Mouse (Mus musculus) layer of hippocampus, adult 18-20 months (tissue): ENCODE measurements at regions not wholly inside any gene's neighbourhood (a gene's known extent, or its start where the extent isn't known, plus 50 kb on each side); places are given as distances from the start of the nearest gene placed in this dataset.

Experiments
- DNase-seq, 2 experiments: peaks; one replicate each; pipeline ENCODE4 v3.0.0; 2022; ENCODE audit warnings: low spot score in 2 of 2

DNA sequence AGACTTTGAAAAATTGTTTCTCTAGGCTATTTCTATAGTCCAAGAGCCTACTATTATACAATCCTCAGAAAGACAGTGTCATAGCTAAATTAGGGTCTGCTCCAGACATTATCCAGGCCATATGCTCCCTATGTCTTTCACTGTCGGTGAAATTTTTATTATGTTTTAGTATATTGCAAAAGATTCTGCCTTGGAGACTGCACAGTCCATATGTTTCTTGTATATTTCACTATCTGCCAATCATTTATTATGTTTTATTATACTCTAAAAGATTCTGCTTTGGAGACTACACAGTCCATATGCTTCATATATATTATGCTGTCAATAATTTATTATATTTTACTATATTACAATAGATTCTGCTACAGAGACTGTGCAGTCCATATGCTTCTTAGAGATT lies 564.3 kb upstream of the 4931417E11Rik start:
- no peak for DNase-seq

DNA sequence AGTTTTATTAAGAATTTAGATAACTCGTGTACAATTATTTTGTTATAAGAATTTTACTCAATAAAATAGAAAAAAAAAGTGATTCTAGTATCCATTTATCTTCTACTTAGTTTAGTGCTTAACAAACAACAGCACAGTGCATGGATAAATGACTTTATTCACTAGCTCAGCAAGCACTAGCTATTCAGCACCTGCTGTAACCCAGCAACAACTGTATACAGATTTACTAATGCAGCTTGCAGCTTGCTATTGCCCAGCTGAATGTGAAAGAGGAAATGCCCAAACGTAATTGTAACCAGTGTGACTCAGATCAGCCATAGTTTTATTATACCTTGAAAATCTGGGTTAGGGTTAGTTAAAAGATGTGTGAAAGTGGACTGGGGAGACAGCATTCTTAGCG lies 547.6 kb upstream of the 4931417E11Rik start:
- no peak for DNase-seq

DNA sequence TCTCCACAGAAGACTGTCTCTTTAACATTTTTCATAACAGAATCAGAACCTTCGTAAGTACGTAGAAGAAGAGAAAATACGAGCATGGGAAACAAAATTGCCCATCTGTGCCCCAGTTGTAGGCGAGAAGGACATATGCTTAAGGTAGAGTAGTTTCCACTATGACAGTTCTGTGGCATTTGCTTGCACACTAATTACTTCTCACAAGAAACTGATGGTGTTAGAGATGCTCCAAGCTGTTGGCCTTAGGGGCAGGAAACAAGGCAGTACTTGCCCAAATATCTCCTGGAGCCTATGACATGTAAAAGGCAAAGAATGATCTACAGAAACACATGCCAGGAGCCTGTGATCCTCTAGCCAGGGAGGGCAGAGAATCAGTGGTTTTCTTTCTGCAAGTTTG lies 512.3 kb upstream of the 4931417E11Rik start:
- DNase-seq, result peak in 1 of 2 experiments; percentile 20

DNA sequence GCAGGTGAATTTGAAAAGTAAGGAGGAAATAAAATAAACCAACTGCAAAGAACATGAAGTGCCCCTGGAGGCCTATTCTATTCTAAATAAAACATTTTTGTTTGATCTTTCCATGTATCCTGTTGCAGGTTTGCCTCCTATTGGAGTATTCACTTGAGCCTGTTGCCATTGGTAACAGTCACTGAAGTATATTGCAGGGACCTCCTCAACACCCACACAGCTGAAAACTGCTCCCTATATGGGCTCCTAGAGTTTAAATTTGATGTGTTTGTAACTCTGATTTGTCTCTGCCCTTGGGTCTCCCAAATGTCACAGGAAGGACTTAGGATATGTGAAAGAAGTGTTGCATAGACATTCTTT lies 480.4 kb upstream of the 4931417E11Rik start:
- no peak for DNase-seq

DNA sequence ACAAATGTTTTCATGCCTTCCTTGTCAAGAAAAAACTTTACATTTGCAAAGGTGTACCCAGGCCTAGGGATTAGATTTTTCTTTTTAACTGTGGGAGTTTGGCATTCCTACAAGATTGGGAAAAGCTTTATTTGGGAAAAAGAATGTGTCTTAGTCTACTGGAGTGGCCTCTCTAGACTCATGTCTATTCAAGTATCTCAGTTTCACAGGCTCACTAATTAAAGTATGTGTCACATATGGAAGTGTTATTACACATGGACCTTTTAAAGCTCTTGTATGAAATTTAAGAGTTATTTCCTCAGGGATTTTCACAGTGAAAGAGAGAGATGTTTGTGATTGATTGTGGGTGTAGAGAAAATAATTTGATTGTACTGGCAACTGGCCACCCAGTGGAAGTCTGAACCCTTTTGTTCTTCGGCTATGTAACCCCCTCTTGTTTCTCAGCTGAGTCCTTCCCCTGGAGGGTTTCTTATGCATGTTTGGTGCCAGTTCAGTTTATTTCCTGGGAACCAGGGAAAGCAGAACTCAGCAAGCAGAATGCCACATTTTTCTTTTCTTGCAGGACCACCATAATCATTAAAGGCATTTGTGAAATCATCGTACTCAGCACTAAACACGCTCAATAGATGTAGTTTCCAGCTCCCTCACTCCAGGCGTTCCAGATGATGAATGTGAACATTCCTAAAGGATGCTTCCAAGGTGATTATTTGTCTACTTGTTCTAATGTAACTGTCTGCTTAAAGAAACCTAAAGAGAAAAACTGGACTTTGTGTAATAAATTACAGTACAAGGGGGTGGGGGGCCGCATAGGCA lies 479.9 kb upstream of the 4931417E11Rik start:
- no peak for DNase-seq

DNA sequence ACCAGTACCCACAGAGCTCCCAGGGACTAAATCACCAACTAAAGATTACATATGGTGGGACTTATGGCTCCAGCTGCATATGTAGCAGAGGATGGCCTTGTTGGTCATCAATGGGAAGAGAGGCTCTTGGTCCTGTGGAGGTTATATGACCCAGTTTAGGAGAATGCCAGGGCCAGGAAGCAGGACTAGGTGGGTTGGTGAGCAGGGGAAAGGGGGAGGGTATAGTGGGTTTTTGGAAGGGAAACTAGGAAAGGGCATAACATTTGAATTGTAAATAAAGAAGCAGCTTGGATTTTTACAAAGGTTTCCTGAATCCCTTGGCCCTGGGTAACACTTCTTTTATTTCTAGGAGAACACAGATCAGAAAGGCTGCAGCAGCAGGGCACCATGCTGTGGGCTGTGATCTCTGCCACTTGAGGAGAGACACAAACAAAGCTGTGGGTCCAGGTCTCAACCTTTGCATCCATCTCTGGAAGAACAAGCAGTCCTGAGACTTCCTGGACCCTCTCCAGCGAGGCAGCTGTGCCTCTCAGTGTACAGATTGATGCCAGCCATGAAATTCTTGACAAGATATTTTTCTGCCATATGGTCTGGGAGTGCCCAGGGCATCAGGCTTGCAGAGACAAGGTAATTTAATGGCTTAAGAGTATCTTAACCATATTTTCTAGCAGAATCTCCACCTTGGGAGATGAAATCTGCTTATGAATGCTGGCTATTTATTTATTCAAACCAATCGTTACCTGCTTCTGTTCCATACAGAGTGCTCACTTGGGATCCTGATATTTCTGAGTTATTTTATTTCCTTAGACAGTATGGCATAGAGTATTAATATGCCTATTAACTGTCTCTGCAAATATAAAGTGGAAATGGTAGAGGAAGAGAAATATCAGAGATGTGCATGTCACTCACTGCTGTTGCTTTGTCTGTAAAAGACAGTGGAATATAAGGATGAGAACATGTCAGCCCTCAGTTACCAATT lies 444.2 kb upstream of the 4931417E11Rik start:
- DNase-seq, result peak in 1 of 2 experiments; percentile 2

DNA sequence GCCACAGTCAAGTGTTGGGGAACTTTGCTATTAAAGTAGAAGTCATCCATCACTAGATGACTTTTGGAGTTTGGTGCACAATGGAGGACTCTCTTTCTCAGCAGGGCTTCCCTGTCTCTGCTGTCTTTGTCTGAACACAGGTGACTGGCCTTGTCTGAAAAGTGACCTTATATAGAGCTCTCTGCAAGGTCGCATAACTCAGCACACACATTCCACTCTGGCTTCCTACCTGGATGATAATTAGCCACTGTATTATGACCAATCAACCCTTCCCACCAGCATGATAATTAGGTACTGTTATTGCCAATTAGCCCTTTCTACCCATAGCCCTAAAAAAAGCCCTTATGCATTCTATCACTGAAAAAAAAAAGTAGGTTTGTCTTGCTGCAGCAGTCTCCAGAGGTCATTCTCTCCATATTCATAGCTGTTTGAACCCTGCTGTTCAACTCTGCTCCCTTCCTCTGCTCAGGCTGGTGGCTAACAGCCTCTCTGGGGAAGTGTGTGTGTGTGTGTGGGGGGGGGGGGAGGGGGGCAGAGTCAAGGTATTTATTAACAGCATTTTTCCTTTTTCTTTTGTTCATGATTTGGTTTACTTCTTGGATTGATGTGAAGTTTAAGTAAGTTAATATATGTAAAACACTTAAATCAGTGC lies 419.8 kb upstream of the 4931417E11Rik start:
- DNase-seq, result no peak

DNA sequence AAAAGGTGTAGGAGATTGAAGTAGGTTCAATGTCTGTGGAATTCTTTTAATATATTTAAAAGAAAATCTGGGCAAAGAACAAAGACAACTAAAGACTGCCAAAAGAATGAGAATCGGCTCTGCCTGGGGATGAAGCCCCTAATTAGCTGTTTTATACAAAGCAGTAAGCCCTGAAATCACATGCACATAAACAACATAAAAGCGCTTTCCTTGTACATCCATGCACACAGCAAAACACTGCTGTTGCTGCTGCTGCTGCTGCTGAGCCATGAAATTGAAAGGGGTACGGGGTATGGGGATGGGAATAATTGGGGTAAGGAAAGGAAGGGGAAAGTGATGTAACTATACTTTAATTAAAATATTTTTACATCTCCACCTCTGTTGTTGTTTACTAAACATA lies 409.2 kb upstream of the 4931417E11Rik start:
- no peak for DNase-seq

DNA sequence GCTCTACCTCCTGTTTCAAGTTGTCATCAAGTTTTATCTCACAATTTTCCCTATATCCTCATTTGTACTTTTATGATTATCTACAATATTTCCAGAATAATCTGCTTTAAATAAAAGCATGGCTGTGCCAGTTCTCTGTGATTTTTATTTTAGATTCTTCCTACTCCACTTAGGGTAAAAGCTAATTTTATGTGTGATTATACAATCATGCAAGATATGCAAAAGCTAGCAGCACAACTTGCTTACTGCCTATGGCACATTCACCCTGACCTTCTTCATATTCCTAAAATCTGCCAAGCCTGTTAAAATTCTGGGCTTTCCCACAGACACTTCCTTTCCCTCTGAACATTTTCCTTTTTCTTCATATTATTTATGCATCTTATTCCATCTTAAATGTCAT lies 399.2 kb upstream of the 4931417E11Rik start:
- DNase-seq, result no peak
